Mouse (Mus musculus) urinary bladder, postnatal 0 days (tissue): Measurements from ENCODE around the gene Vmn2r66. TPM values are rescaled to one million over a fixed set of nuclear protein-coding genes. Genes with fewer than 3 reads are reported as not detected.

ENCODE experiments used
- polyA plus RNA-seq: library from polyadenylated mRNA; unstranded; fragments of >200 nt; fragmentation: Nextera tagmentation; extraction: Ambion mirVana; gene quantifications from 2 replicates; pipeline ENCODE4 v1.2.1, GENCODE M21; 2015

The Vmn2r66 gene
- not detected in 2 replicates for polyA plus RNA-seq

GRCm38 (mm10) chr7:85012168-85012567, at the start of gene Vmn2r66:
Vmn2r66 (minus strand) TSS chr7:85012268.

GRCm38 (mm10) chr7:84964015-84964414, 48.1 kb downstream of the Vmn2r66 start, which contains the start of gene Vmn2r65:
Vmn2r65 (minus strand) TSS chr7:84964115.

Other genes starting within 250 kb of the Vmn2r66 start
- not detected in 2 replicates for gene Olfr291, start 158.7 kb downstream of the Vmn2r66 start, polyA plus RNA-seq
- gene Vmn2r65, start 48.2 kb downstream of the Vmn2r66 start, polyA plus RNA-seq = not detected in 2 replicates
- gene Vmn2r67, start 143.7 kb upstream of the Vmn2r66 start, polyA plus RNA-seq = not detected in 2 replicates
- not detected in 2 replicates for gene Vmn2r68, start 225.5 kb upstream of the Vmn2r66 start, polyA plus RNA-seq